Mouse (Mus musculus) urinary bladder, postnatal 10 days (tissue): ENCODE data around the gene Syt11.
A peak's percentile ranks its signal among the peaks of the same experiment; 100 is the strongest.
"Not testable (repeated sequence)": the region's sequence is repeated elsewhere in the genome, so short reads cannot be mapped to it uniquely, and the experiment has no call there.

Experiments used
- DNase-seq: peaks from one replicate; pipeline ENCODE4 v3.0.0; 2022; ENCODE audit warnings: low spot score

The Syt11 gene

GRCm38 (mm10) chr3:88736556-88736955 is 38.4 kb downstream of the Syt11 start:
- DNase-seq = no peak

- no peak for DNase-seq
These were observed 55.9 kb downstream of the Syt11 start for GRCm38 (mm10) chr3:88719098-88719497.

GRCm38 (mm10) chr3:88717831-88718230 is 57.1 kb downstream of the Syt11 start:
- no peak for DNase-seq

- no peak for DNase-seq
These were observed 57.7 kb downstream of the Syt11 start for GRCm38 (mm10) chr3:88717198-88717798.

- peak; percentile 30 for DNase-seq
These were observed 58.4 kb downstream of the Syt11 start, which contains the start of gene Rit1 for GRCm38 (mm10) chr3:88716399-88717197. TSS of gene Rit1 (plus strand) at chr3:88716838.

- not testable (repeated sequence) for DNase-seq
These were observed 59.2 kb downstream of the Syt11 start for GRCm38 (mm10) chr3:88715716-88716115.

GRCm38 (mm10) chr3:88714725-88715124 is 60.2 kb downstream of the Syt11 start:
- DNase-seq = no peak

- DNase-seq = no peak
These were observed 61.3 kb downstream of the Syt11 start for GRCm38 (mm10) chr3:88713709-88714108.

- no peak for DNase-seq
These were observed 73.7 kb downstream of the Syt11 start for GRCm38 (mm10) chr3:88701222-88701621.

GRCm38 (mm10) chr3:88700247-88700646 is 74.7 kb downstream of the Syt11 start:
- no peak for DNase-seq

- no peak for DNase-seq
These were observed 76.1 kb downstream of the Syt11 start for GRCm38 (mm10) chr3:88698834-88699233.

GRCm38 (mm10) chr3:88698051-88698450 is 76.9 kb downstream of the Syt11 start:
- no peak for DNase-seq

GRCm38 (mm10) chr3:88695545-88695944 is 79.4 kb downstream of the Syt11 start:
- DNase-seq = no peak
